Mouse (Mus musculus): ENCODE data around the gene Mon1b. TPM values are rescaled to one million over a fixed set of nuclear protein-coding genes. Genes with fewer than 3 reads are reported as not detected.

Gene Mon1b
- polyA plus RNA-seq, 1 experiment from 2014 or later: 14.3 TPM

DNA sequence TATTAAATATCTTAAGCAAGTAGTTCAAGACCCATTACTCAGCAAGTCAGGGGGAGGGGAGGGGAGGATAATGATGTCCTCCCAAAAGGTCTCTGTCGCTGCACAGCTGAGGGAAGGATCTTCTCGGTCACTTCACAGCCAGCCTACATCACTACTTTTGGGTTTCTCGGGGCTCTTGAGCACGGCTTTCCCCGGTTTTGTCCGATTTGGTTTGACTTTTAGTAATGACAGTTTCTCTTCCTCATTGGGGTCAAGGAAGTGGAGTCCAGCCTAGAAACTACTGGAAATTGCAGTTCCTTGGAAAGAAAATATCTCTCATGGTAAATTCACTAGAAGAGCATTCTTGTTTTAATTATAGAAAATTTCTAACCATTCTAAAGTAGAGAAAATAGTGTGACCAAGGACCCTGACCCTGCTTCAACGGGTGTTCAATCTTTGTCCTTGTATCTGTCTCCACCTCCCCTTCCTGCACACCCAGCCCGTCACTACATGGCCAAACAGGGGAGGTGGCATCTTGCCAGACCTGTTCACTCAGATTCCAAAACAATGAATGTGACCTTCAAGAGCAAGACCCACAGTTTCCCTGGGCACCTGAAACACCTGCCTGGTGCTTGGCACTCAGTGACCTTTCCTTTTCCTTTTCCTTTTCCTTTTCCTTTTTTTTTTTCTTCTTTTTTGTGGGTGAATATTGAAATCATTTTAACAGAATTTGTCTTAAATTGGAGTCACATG is 8.3 kb downstream of the Mon1b start:
- H3K4me3 ChIP-seq (ENCODE audit: low read depth, low read length): no peak overlapping the region
- DNase-seq (ENCODE audit: low spot score) (no peak), ATAC-seq (replicated peaks; ENCODE audit: low FRiP score) (no peak)
- WGBS: 91% methylated on average over 8 of the region's 8 CpGs
- H3K27ac ChIP-seq (ENCODE audit: low read depth, low read length): no peak overlapping the region
- no peak overlapping the region for H3K4me2 ChIP-seq (ENCODE audit: low read depth, low read length, severe bottlenecking)
- no peaks in the 10 kb centered on the region for H3K9me3 ChIP-seq (ENCODE audit: control insufficient read depth, low read length)
- peaks cover 4% of the 10 kb centered on the region; the same call in 1 of the 2 replicates for H3K36me3 ChIP-seq (ENCODE audit: control insufficient read depth, insufficient read depth, low read length)
- no peak overlapping the region for H3K9ac ChIP-seq (ENCODE audit: low read length)
- no peaks in the 10 kb centered on the region for H3K27me3 ChIP-seq (ENCODE audit: control insufficient read depth, insufficient read depth, low read length)
- H3K4me1 ChIP-seq (replicated peaks; ENCODE audit: control insufficient read depth, insufficient read depth, low read length): no peaks in the 10 kb centered on the region

DNA sequence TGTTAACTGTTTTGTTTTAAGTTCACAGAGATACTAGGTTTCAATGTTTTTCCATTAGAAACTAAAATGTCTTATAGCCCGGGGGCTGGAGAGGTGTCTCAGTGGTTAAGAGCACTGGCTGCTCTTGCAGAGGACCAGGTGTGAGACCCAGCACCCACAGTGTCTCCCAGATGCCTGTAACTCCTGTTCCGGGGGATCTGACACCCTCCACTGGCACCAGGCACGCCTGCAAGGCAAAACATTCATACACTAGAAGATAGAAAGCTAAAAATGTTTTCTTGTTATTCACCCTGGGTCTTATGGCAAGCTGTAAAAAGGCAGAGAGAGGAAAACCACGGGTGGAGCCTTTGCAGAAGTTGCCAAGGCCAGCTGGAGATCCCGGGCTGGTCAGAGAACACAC is 9.8 kb downstream of the Mon1b start:
- Histone ChIP-seq H3K4me1 (replicated peaks; ENCODE audit: control insufficient read depth, insufficient read depth, low read length) (no peaks in the 10 kb centered on the region), H3K9ac (ENCODE audit: low read length) (no peak overlapping the region), H3K4me2 (ENCODE audit: low read depth, low read length, severe bottlenecking) (no peak overlapping the region), H3K36me3 (ENCODE audit: control insufficient read depth, insufficient read depth, low read length) (peaks cover 4% of the 10 kb centered on the region; the same call in 1 of the 2 replicates), H3K4me3 (ENCODE audit: low read depth, low read length) (no peak overlapping the region), H3K9me3 (ENCODE audit: control insufficient read depth, low read length) (no peaks in the 10 kb centered on the region), H3K27me3 (ENCODE audit: control insufficient read depth, insufficient read depth, low read length) (no peaks in the 10 kb centered on the region), H3K27ac (ENCODE audit: low read depth, low read length) (no peak overlapping the region)
- WGBS: 82% methylated on average over 5 of the region's 5 CpGs
- ATAC-seq (replicated peaks; ENCODE audit: low FRiP score) (no peak), DNase-seq (ENCODE audit: low spot score) (no peak)

DNA sequence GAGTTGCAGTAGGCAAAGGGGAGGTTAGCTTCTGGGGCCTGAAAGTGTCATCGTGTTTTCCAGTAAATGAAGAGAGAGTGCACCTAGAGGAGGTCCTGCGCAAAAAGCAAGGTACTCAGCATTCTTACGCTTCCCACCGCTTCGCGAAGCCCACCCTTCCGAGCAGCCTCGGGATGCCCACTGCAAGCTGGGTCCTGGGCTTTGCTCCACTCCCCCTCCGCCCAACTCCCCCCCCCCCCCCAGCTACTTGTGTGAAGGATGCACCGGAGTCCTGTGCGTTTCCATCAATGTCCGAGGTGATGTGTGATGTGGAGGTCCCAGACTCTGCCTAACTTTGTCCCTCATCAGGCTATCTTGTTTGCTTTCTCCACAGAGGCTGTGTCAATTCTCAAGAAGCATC is 17.1 kb downstream of the Mon1b start:
- 89% methylated on average over 12 of the region's 12 CpGs for WGBS

DNA sequence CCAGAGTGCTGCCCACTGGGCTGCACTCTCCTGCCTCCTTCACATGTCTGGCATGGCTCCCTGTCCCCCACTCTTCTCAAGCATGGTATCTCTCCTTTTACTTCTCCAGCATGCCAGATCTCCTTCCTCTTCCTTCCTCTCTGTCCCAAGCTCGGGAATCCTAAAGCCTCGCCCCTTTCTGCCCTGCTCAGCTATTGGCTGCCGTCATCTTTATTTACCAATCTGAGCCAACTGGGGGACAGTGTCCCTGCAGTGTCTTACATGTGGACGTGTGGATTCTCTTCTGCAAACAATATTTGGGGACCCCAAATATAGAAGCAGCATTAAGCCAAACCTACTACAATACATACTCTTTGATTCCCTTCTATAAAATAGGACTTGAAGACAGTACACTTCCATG is 17.8 kb downstream of the Mon1b start:
- H3K9me3 ChIP-seq (ENCODE audit: control insufficient read depth, low read length): no peaks in the 10 kb centered on the region
- H3K9ac ChIP-seq (ENCODE audit: low read length): no peak overlapping the region
- H3K27ac ChIP-seq (ENCODE audit: low read depth, low read length): no peak overlapping the region
- DNase-seq (ENCODE audit: low spot score) (peak; percentile 19), ATAC-seq (replicated peaks; ENCODE audit: low FRiP score) (no peak)
- no peak overlapping the region for H3K4me2 ChIP-seq (ENCODE audit: low read depth, low read length, severe bottlenecking)
- no peaks in the 10 kb centered on the region for H3K4me1 ChIP-seq (replicated peaks; ENCODE audit: control insufficient read depth, insufficient read depth, low read length)
- H3K36me3 ChIP-seq (ENCODE audit: control insufficient read depth, insufficient read depth, low read length): no peaks in the 10 kb centered on the region
- no peaks in the 10 kb centered on the region for H3K27me3 ChIP-seq (ENCODE audit: control insufficient read depth, insufficient read depth, low read length)
- WGBS: 73% methylated on average over 4 of the region's 4 CpGs
- H3K4me3 ChIP-seq (ENCODE audit: low read depth, low read length): no peak overlapping the region

More for the DNA sequence above, 17.1 kb downstream of the Mon1b start:
- Histone ChIP-seq H3K27ac (ENCODE audit: low read depth, low read length) (no peak overlapping the region), H3K36me3 (ENCODE audit: control insufficient read depth, insufficient read depth, low read length) (no peaks in the 10 kb centered on the region), H3K4me3 (ENCODE audit: low read depth, low read length) (no peak overlapping the region), H3K9me3 (ENCODE audit: control insufficient read depth, low read length) (no peaks in the 10 kb centered on the region), H3K4me1 (replicated peaks; ENCODE audit: control insufficient read depth, insufficient read depth, low read length) (no peaks in the 10 kb centered on the region), H3K27me3 (ENCODE audit: control insufficient read depth, insufficient read depth, low read length) (no peaks in the 10 kb centered on the region), H3K9ac (ENCODE audit: low read length) (no peak overlapping the region), H3K4me2 (ENCODE audit: low read depth, low read length, severe bottlenecking) (no peak overlapping the region)
- DNase-seq (ENCODE audit: low spot score): peak; percentile 44
- ATAC-seq (replicated peaks; ENCODE audit: low FRiP score): no peak

DNA sequence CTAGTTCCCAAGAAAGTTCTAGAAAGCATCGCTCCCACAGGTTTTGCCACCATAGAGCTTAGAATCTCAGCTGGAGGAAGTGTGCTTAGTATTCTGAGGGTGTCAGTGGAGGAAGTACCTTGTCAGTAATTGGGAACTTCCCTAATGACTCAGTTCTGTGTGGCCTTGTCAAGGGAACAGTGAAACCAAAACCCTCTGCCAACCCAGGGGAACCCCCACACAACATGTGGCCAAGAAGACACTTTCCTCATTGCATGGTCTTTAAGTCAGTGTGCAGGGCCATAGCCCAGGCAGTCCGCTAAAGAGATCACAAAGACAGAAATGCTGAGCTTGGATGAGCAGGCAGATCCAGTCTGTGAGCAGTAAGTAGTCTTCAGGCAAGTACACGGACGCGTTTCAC is 20.8 kb downstream of the Mon1b start:
- no peak overlapping the region for H3K4me2 ChIP-seq (ENCODE audit: low read depth, low read length, severe bottlenecking)
- ATAC-seq (replicated peaks; ENCODE audit: low FRiP score) (no peak), DNase-seq (ENCODE audit: low spot score) (no peak)
- no peaks in the 10 kb centered on the region for H3K36me3 ChIP-seq (ENCODE audit: control insufficient read depth, insufficient read depth, low read length)
- no peaks in the 10 kb centered on the region for H3K27me3 ChIP-seq (ENCODE audit: control insufficient read depth, insufficient read depth, low read length)
- H3K27ac ChIP-seq (ENCODE audit: low read depth, low read length): no peak overlapping the region
- H3K4me3 ChIP-seq (ENCODE audit: low read depth, low read length): no peak overlapping the region
- H3K9ac ChIP-seq (ENCODE audit: low read length): no peak overlapping the region
- no peaks in the 10 kb centered on the region for H3K9me3 ChIP-seq (ENCODE audit: control insufficient read depth, low read length)
- no peaks in the 10 kb centered on the region for H3K4me1 ChIP-seq (replicated peaks; ENCODE audit: control insufficient read depth, insufficient read depth, low read length)
- WGBS: 91% methylated on average over 5 of the region's 5 CpGs

DNA sequence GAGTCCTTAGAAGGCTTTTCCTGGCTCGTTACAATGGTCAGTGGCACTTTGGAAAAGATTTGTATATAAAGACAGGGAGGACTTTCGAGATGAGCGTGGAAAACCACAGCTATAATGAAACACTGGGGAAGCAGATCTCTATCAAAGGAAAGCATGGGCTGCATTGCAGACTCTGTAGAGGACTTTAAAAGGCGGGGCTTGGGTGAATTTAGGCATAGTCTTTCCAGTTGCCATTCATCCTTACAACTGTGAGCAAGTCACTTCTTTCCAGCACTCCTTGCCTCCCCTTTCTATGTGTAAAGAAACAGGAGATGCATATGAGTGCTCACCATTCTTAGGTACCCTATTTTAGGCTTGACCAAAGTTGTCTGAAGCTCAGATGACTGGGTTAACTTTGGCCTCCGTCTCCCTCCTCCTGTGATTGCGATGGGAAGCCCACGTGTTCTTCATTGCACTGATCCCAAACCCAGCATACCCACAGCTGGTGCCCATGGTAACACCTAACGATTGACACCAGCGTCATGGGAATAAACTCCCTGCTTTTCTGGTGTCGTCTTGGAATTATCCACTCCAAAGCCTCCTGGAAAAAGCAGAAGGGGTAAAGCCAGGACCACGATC is 21.4 kb downstream of the Mon1b start:
- no peaks in the 10 kb centered on the region for H3K36me3 ChIP-seq (ENCODE audit: control insufficient read depth, insufficient read depth, low read length)

DNA sequence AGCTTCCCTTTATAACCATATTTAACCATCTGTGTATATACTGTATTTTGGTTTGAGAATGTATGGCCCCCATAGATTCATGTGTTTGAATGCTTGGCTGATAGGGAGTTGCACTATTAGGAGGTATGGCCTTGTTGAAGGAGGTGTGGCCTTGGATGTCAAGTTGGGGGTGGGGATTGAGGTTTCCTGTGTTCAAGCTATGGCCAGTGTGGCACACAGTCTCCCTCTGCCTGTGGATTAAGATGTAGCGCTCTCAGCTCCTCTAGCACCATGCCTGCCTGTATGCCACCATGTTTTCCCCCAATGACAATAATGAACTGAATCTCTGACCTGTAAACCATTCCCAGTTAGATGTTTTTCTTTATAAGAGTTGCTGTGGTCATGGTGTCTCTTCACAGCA is 24.7 kb downstream of the Mon1b start:
- Histone ChIP-seq H3K9me3 (ENCODE audit: control insufficient read depth, low read length) (no peaks in the 10 kb centered on the region), H3K36me3 (ENCODE audit: control insufficient read depth, insufficient read depth, low read length) (no peaks in the 10 kb centered on the region), H3K9ac (ENCODE audit: low read length) (no peak overlapping the region), H3K4me3 (ENCODE audit: low read depth, low read length) (no peak overlapping the region), H3K4me1 (replicated peaks; ENCODE audit: control insufficient read depth, insufficient read depth, low read length) (no peaks in the 10 kb centered on the region), H3K4me2 (ENCODE audit: low read depth, low read length, severe bottlenecking) (no peak overlapping the region), H3K27me3 (ENCODE audit: control insufficient read depth, insufficient read depth, low read length) (no peaks in the 10 kb centered on the region), H3K27ac (ENCODE audit: low read depth, low read length) (no peak overlapping the region)
- 100% methylated on average over 1 of the region's 1 CpGs for WGBS
- ATAC-seq (replicated peaks; ENCODE audit: low FRiP score) (no peak), DNase-seq (ENCODE audit: low spot score) (no peak)

More for the DNA sequence above, 21.4 kb downstream of the Mon1b start:
- no peaks in the 10 kb centered on the region for H3K27me3 ChIP-seq (ENCODE audit: control insufficient read depth, insufficient read depth, low read length)
- no peaks in the 10 kb centered on the region for H3K4me1 ChIP-seq (replicated peaks; ENCODE audit: control insufficient read depth, insufficient read depth, low read length)
- WGBS: 83% methylated on average over 11 of the region's 11 CpGs
- no peaks in the 10 kb centered on the region for H3K9me3 ChIP-seq (ENCODE audit: control insufficient read depth, low read length)
- H3K9ac ChIP-seq (ENCODE audit: low read length): no peak overlapping the region
- ATAC-seq (replicated peaks; ENCODE audit: low FRiP score) (no peak), DNase-seq (ENCODE audit: low spot score) (no peak)
- H3K27ac ChIP-seq (ENCODE audit: low read depth, low read length): no peak overlapping the region
- H3K4me2 ChIP-seq (ENCODE audit: low read depth, low read length, severe bottlenecking): no peak overlapping the region
- no peak overlapping the region for H3K4me3 ChIP-seq (ENCODE audit: low read depth, low read length)

DNA sequence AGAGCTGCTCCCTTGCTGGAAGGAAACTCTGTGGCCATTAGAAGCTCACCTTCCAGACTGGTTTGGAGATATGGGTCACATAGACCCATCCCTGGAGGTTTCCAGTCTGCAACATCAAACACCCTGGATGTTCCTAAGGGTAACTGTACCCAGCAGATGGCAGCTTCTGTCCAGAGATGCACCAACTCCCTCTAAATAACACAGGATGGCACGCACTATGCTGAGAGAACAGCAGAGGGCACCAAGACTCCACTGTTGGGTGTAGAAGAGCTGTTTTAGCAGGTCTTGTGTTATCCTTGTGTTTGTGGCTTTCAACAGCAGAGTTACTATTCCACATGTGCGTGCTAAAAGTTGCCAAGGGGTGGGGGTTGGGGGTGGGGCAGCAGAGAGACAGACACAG is 29.2 kb downstream of the Mon1b start:
- H3K4me3 ChIP-seq (ENCODE audit: low read depth, low read length): no peak overlapping the region
- H3K4me2 ChIP-seq (ENCODE audit: low read depth, low read length, severe bottlenecking): no peak overlapping the region
- H3K36me3 ChIP-seq (ENCODE audit: control insufficient read depth, insufficient read depth, low read length): no peaks in the 10 kb centered on the region
- no peak overlapping the region for H3K9ac ChIP-seq (ENCODE audit: low read length)
- WGBS: 8% methylated on average over 2 of the region's 2 CpGs
- ATAC-seq (replicated peaks; ENCODE audit: low FRiP score) (peak; percentile 77), DNase-seq (ENCODE audit: low spot score) (peak; percentile 86)
- H3K27ac ChIP-seq (ENCODE audit: low read depth, low read length): no peak overlapping the region
- no peaks in the 10 kb centered on the region; the same call in 1 of the 2 replicates for H3K4me1 ChIP-seq (replicated peaks; ENCODE audit: control insufficient read depth, insufficient read depth, low read length)
- no peaks in the 10 kb centered on the region for H3K27me3 ChIP-seq (ENCODE audit: control insufficient read depth, insufficient read depth, low read length)
- no peaks in the 10 kb centered on the region for H3K9me3 ChIP-seq (ENCODE audit: control insufficient read depth, low read length)

DNA sequence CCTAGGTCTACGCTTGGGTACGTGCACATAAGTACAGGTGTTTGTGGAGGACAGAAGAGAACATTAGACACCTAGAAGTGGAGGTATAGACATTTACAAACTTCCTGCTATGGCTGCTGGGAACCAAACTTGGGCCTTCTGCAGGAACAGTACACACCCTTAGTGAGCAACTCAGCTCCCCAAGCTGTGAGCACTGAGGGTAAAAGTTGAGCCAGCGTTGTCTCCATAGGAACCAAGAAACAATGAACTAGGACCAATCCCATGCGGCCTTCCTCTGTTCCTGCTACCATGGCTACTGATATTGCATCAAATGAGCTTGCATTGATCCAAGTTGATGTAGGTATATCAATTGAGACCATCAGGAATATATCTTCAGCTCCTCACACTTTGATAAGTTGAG is 29.6 kb downstream of the Mon1b start:
- no peak overlapping the region for H3K4me2 ChIP-seq (ENCODE audit: low read depth, low read length, severe bottlenecking)
- no peak for DNase-seq (ENCODE audit: low spot score)
- 54% methylated on average over 4 of the region's 4 CpGs for WGBS
- H3K36me3 ChIP-seq (ENCODE audit: control insufficient read depth, insufficient read depth, low read length): no peaks in the 10 kb centered on the region
- H3K9ac ChIP-seq (ENCODE audit: low read length): no peak overlapping the region
- H3K9me3 ChIP-seq (ENCODE audit: control insufficient read depth, low read length): no peaks in the 10 kb centered on the region
- no peaks in the 10 kb centered on the region; the same call in 1 of the 2 replicates for H3K4me1 ChIP-seq (replicated peaks; ENCODE audit: control insufficient read depth, insufficient read depth, low read length)
- H3K4me3 ChIP-seq (ENCODE audit: low read depth, low read length): no peak overlapping the region
- H3K27me3 ChIP-seq (ENCODE audit: control insufficient read depth, insufficient read depth, low read length): no peaks in the 10 kb centered on the region
- H3K27ac ChIP-seq (ENCODE audit: low read depth, low read length): no peak overlapping the region
- ATAC-seq (replicated peaks; ENCODE audit: low FRiP score): peak; percentile 51; the same call in 1 of the 2 replicates
